Mouse (Mus musculus) frontal cortex, adult (tissue): ENCODE measurements around the gene Slc7a6os.

Source experiments
- ATAC-seq: cut with Nextera tagmentation; 2 replicates; pipeline ENCODE4 v1.9.2; 2017; ENCODE audit warnings: mild to moderate bottlenecking, moderate library complexity, mixed read lengths; ENCODE audit not compliant: low TSS enrichment

Gene Slc7a6os

GRCm38 (mm10) chr8:106178428-106178827 is 32.3 kb downstream of the Slc7a6os start:
- ATAC-seq, result no peak

- no peak for ATAC-seq
Observed at GRCm38 (mm10) chr8:106177594-106177993, 33.1 kb downstream of the Slc7a6os start.

- no peak for ATAC-seq
Observed at GRCm38 (mm10) chr8:106176891-106177290, 33.8 kb downstream of the Slc7a6os start.

GRCm38 (mm10) chr8:106173566-106173965 is 37.2 kb downstream of the Slc7a6os start:
- no peak for ATAC-seq

- ATAC-seq, result no peak
Observed at GRCm38 (mm10) chr8:106169934-106170480, 40.7 kb downstream of the Slc7a6os start.

- peak; percentile 78 for ATAC-seq
Observed at GRCm38 (mm10) chr8:106169017-106169933, 41.5 kb downstream of the Slc7a6os start.

- peak; percentile 82 for ATAC-seq
Observed at GRCm38 (mm10) chr8:106168356-106169016, 42.2 kb downstream of the Slc7a6os start, which contains the start of gene Slc7a6. Slc7a6 (plus strand) TSS chr8:106168857.

GRCm38 (mm10) chr8:106165460-106165859 is 45.3 kb downstream of the Slc7a6os start:
- ATAC-seq, result no peak

- no peak for ATAC-seq
Observed at GRCm38 (mm10) chr8:106163251-106163650, 47.5 kb downstream of the Slc7a6os start.

GRCm38 (mm10) chr8:106159876-106160275 is 50.9 kb downstream of the Slc7a6os start:
- ATAC-seq, result no peak

- ATAC-seq, result no peak
Observed at GRCm38 (mm10) chr8:106158381-106158780, 52.4 kb downstream of the Slc7a6os start.

- no peak for ATAC-seq
Observed at GRCm38 (mm10) chr8:106157419-106157818, 53.3 kb downstream of the Slc7a6os start.

- ATAC-seq, result no peak
Observed at GRCm38 (mm10) chr8:106152876-106153275, 57.9 kb downstream of the Slc7a6os start.

- ATAC-seq, result no peak
Observed at GRCm38 (mm10) chr8:106151041-106151440, 59.7 kb downstream of the Slc7a6os start.
